In genomic region chr13:83115691-83116090, GRCm38 (mm10) we compare ENCODE assay signal across 25 mouse cellular contexts.
DNase-seq lines count a peak whose midpoint lies in the region; ATAC-seq and TF ChIP-seq lines count a peak whose summit lies in the region.
"Had no signal": no experiment of that assay in that cellular context is flagged by ENCODE, and none has a peak within 500 bp of the region (broad histone marks: within the 10 kb centered on the region; RNA-seq: fewer than 3 reads in every experiment).

No protein-coding gene starts in this region.

- no peaks in the 10 kb centered on the region for H3K79me2 ChIP-seq in MEL (ENCODE audit: control insufficient read depth, insufficient read depth, low read length, poor library complexity)

- no peak for TF ChIP-seq RAD21 in MEL (IDR thresholded peaks at IDR 0.05; ENCODE audit: low read depth, low read length)

- no peak overlapping the region for H3K9ac ChIP-seq in MEL (ENCODE audit: control insufficient read depth, low read depth, low read length, poor library complexity, severe bottlenecking)

- H3K27ac ChIP-seq in MEL (ENCODE audit: control insufficient read depth, low read depth, low read length) = no peak overlapping the region

- no peak overlapping the region for H3K4me3 ChIP-seq in MEL (ENCODE audit: control insufficient read depth in 1 of 2, insufficient read depth in 1 of 2, low read depth in 2 of 2, low read length in 2 of 2)

- TF ChIP-seq CTCF in MEL (IDR thresholded peaks at IDR 0.05 in 2 of 3, conservative IDR thresholded peaks at IDR 0.05 in 1 of 3; ENCODE audit: control insufficient read depth in 1 of 3, insufficient read depth in 1 of 3, low read depth in 2 of 3, low read length in 3 of 3, poor library complexity in 1 of 3, severe bottlenecking in 1 of 3) = no peak

- 0 out of 2 replicates have a peak, but pooled peaks have one; percentile 31 for ATAC-seq in common myeloid progenitor, adult 5-6 weeks (replicated peaks; ENCODE audit: low read depth, poor library complexity, severe bottlenecking)
- no peak for ATAC-seq in monocyte, adult 5-6 weeks (replicated peaks; ENCODE audit: insufficient number of reproducible peaks, low FRiP score, low TSS enrichment, poor library complexity, severe bottlenecking)
- ATAC-seq: activated CD4-positive, CD25-positive, alpha-beta regulatory T cell, adult 4 months; CD4-positive, CD25-positive, alpha-beta regulatory T cell, adult 4 months; Patski had no signal

- TF ChIP-seq POLR2A in MEL (IDR thresholded peaks at IDR 0.05; ENCODE audit: control insufficient read depth in 1 of 2, insufficient read depth in 1 of 2, low read depth in 1 of 2, low read length in 2 of 2, poor library complexity in 1 of 2) = no peak

- no peaks in the 10 kb centered on the region for H3K9me3 ChIP-seq in MEL (replicated peaks; ENCODE audit: insufficient read depth, low read length)
- H3K9me3 ChIP-seq: G1E had no signal

- H3K4me1 ChIP-seq in MEL (ENCODE audit: control insufficient read depth in 1 of 2, insufficient read depth in 2 of 2, low read length in 2 of 2) = peaks cover 2 to 4% of the 10 kb centered on the region in 2 experiments; a peak in 2 of 4 replicates

- peaks cover 0 to 4% of the 10 kb centered on the region in 2 experiments; a peak in 2 of 4 replicates for H3K36me3 ChIP-seq in MEL (ENCODE audit: control insufficient read depth in 1 of 2, insufficient read depth in 2 of 2, low read length in 2 of 2)
- H3K36me3 ChIP-seq: G1E had no signal

- DNase-seq in 416B (ENCODE audit: low read depth) (peak; percentile 90), MEL (ENCODE audit: low read depth, low spot score) (peak; percentile 19)
- DNase-seq in c-Kit-positive CD71-negative TER-119-negative erythroid progenitor cells, embryonic 14.5 days (ENCODE audit: low read depth) = peak; percentile 16
- DNase-seq in spleen, postnatal 36 days (ENCODE audit: low spot score in 2 of 2) = no peak
- DNase-seq in adrenal gland, postnatal 14 days = no peak
- no peak for DNase-seq in heart, adult 11 months
- DNase-seq: adrenal gland, adult 2 months; adrenal gland, adult 8-10 months; adrenal gland, postnatal 10 days; adrenal gland, postnatal 25 days; adrenal gland, postnatal 36 days; B cell, adult 2 months; cerebellum, adult 11 months; cerebellum, adult 11-12 months; cerebellum, adult 18-20 months; cerebellum, adult 2 months; cerebellum, adult 8-10 months; cerebellum, adult 9-10 months had no signal

- no peaks in the 10 kb centered on the region for H3K27me3 ChIP-seq in MEL (ENCODE audit: control insufficient read depth in 1 of 2, insufficient read depth in 2 of 2, low read length in 2 of 2)
- H3K27me3 ChIP-seq: CH12.LX, Patski had no signal

- no peak for TF ChIP-seq EP300 in MEL (IDR thresholded peaks at IDR 0.05; ENCODE audit: low read depth in 1 of 2, low read length in 2 of 2)

TF ChIP-seq in MEL, 35 proteins besides CTCF, POLR2A, EP300 and RAD21:
- TF ChIP-seq CHD1 (IDR thresholded peaks at IDR 0.05; ENCODE audit: low read depth, low read length) (no peak), POLR2AphosphoS2 (IDR thresholded peaks at IDR 0.05; ENCODE audit: low read length) (no peak), MAX (IDR thresholded peaks at IDR 0.05; ENCODE audit: low read length) (no peak), NRF1 (IDR thresholded peaks at IDR 0.05; ENCODE audit: insufficient read depth, low read depth, low read length, poor library complexity, severe bottlenecking) (no peak), RCOR1 (IDR thresholded peaks at IDR 0.05; ENCODE audit: low read depth, low read length) (no peak), E2F4 (IDR thresholded peaks at IDR 0.05; ENCODE audit: borderline replicate concordance, low read depth, low read length) (no peak), USF2 (IDR thresholded peaks at IDR 0.05; ENCODE audit: borderline replicate concordance in 1 of 2, insufficient read depth in 1 of 2, low read depth in 1 of 2, low read length in 2 of 2) (no peak), GATA1 (IDR thresholded peaks at IDR 0.05; ENCODE audit: low read depth, low read length) (no peak), SMC3 (IDR thresholded peaks at IDR 0.05; ENCODE audit: low read depth, low read length) (no peak), ELF1 (IDR thresholded peaks at IDR 0.05; ENCODE audit: low read depth, low read length) (no peak), TCF12 (IDR thresholded peaks at IDR 0.05; ENCODE audit: low read depth, low read length) (no peak)

Comparison
In these comparisons a context has a peak if more than half of its experiments do, and no peak if none do; other contexts are left out.
1. DNase-seq: peak in 416B (single experiment), MEL (single experiment) and c-Kit-positive CD71-negative TER-119-negative erythroid progenitor cells, embryonic 14.5 days (single experiment); none in spleen, postnatal 36 days (0 of 2), adrenal gland, postnatal 14 days (single experiment) and heart, adult 11 months (single experiment).